Mouse (Mus musculus) heart, postnatal 0 days (tissue): ENCODE measurements at regions not wholly inside any gene's neighbourhood (a gene's known extent, or its start where the extent isn't known, plus 50 kb on each side); places are given as distances from the start of the nearest gene placed in this dataset.

Experiments
- ATAC-seq: fragments of 200-750 bp; cut with Nextera tagmentation; 2 replicates; pipeline ENCODE4 v1.8.0; 2017; ENCODE audit warnings: low read depth, moderate number of reproducible peaks, moderate library complexity; ENCODE audit not compliant: insufficient read depth
- DNase-seq: peaks from one replicate; pipeline ENCODE4 v3.0.0-alpha.2; 2016; ENCODE audit warnings: low spot score
- H3K27ac ChIP-seq: fragments of 300-500 bp; sonication (generic); 2 replicates; pipeline ENCODE4 v1.5.1; 2014; ENCODE audit warnings: low read depth, mild to moderate bottlenecking
- H3K27me3 ChIP-seq: fragments of 300-500 bp; sonication (generic); 2 replicates; pipeline ENCODE4 v1.6.1; 2014; ENCODE audit warnings: low read length, mixed read lengths; ENCODE audit not compliant: control insufficient read depth, insufficient read depth
- H3K36me3 ChIP-seq: fragments of 300-500 bp; sonication (generic); replicated peaks from 2 replicates; pipeline ENCODE4 v1.6.1; 2014; ENCODE audit warnings: low read length, mixed read lengths; ENCODE audit not compliant: control insufficient read depth, insufficient read depth
- H3K4me1 ChIP-seq: fragments of 300-500 bp; sonication (generic); 2 replicates; pipeline ENCODE4 v1.6.1; 2014; ENCODE audit warnings: antibody characterized with exemption; ENCODE audit not compliant: control insufficient read depth, insufficient read depth
- H3K4me2 ChIP-seq: fragments of 300-500 bp; sonication (generic); 2 replicates; pipeline ENCODE4 v1.6.1; 2014; ENCODE audit warnings: low read depth, mild to moderate bottlenecking, low read length, moderate library complexity
- H3K4me3 ChIP-seq: fragments of 300-500 bp; sonication (generic); 2 replicates; pipeline ENCODE4 v1.5.1; 2014; ENCODE audit warnings: low read depth, low read length
- H3K9ac ChIP-seq: fragments of 300-500 bp; sonication (generic); replicated peaks from 2 replicates; pipeline ENCODE4 v1.6.1; 2014; ENCODE audit warnings: low read depth, low read length, mixed read lengths
- H3K9me3 ChIP-seq: fragments of 300-500 bp; sonication (generic); replicated peaks from 2 replicates; pipeline ENCODE4 v1.6.1; 2016; ENCODE audit warnings: low read length; ENCODE audit not compliant: control insufficient read depth
- CTCF ChIP-seq: IDR thresholded peaks from 2 replicates; pipeline ENCODE4 v1.5.1; 2016; ENCODE audit warnings: antibody characterized with exemption, control low read depth, low read depth
- EP300 ChIP-seq: IDR thresholded peaks from 2 replicates; pipeline ENCODE4 v1.6.1; 2016; ENCODE audit warnings: antibody characterized with exemption, low read depth
- WGBS: fragments of 180-500 bp; shearing (Covaris S2); extraction: QIAGEN DNeasy Blood & Tissue Kit; methylation state at CpG from one replicate; pipeline ENCODE4 v1.1.7; 2014; 5-methylcytosine and 5-hydroxymethylcytosine counted together

GRCm38 (mm10) chr4:97360473-97360872 is 177.5 kb upstream of the Gm10192 start:
- no peaks in the 10 kb centered on the region for H3K9me3 ChIP-seq
- TF ChIP-seq CTCF = no peak
- TF ChIP-seq EP300 = no peak
- no peaks in the 10 kb centered on the region for H3K27me3 ChIP-seq
- no peak overlapping the region for H3K9ac ChIP-seq
- H3K4me2 ChIP-seq = no peak overlapping the region
- no peak overlapping the region for H3K4me3 ChIP-seq
- no peak for ATAC-seq
- no peak for DNase-seq
- WGBS = 85% methylated on average over 2 of the region's 2 CpGs
- peaks cover 4% of the 10 kb centered on the region; the same call in 1 of the 2 replicates for H3K4me1 ChIP-seq
- H3K36me3 ChIP-seq = no peaks in the 10 kb centered on the region
- no peak overlapping the region for H3K27ac ChIP-seq

- 40% methylated on average over 1 of the region's 1 CpGs for WGBS
- Histone ChIP-seq H3K4me3 (no peak overlapping the region), H3K4me2 (no peak overlapping the region), H3K27ac (no peak overlapping the region), H3K9ac (no peak overlapping the region), H3K9me3 (no peaks in the 10 kb centered on the region), H3K27me3 (no peaks in the 10 kb centered on the region), H3K36me3 (no peaks in the 10 kb centered on the region), H3K4me1 (peaks cover 4% of the 10 kb centered on the region; the same call in 1 of the 2 replicates)
- no peak for DNase-seq
- ATAC-seq = no peak
- TF ChIP-seq CTCF (no peak), EP300 (no peak)
Observed at GRCm38 (mm10) chr4:97357958-97358357, 175.0 kb upstream of the Gm10192 start.

- Histone ChIP-seq H3K27ac (no peak overlapping the region), H3K27me3 (no peaks in the 10 kb centered on the region), H3K4me3 (no peak overlapping the region), H3K4me2 (no peak overlapping the region), H3K9me3 (no peaks in the 10 kb centered on the region), H3K9ac (no peak overlapping the region), H3K4me1 (no peaks in the 10 kb centered on the region), H3K36me3 (no peaks in the 10 kb centered on the region)
- WGBS = 67% methylated on average over 3 of the region's 3 CpGs
- TF ChIP-seq CTCF (no peak), EP300 (no peak)
- ATAC-seq (no peak), DNase-seq (no peak)
Observed at GRCm38 (mm10) chr4:97346799-97347198, 163.8 kb upstream of the Gm10192 start.

- no peaks in the 10 kb centered on the region for H3K9me3 ChIP-seq
- no peaks in the 10 kb centered on the region for H3K27me3 ChIP-seq
- no peak for DNase-seq
- H3K36me3 ChIP-seq = no peaks in the 10 kb centered on the region
- no peak overlapping the region for H3K27ac ChIP-seq
- no peaks in the 10 kb centered on the region for H3K4me1 ChIP-seq
- no peak overlapping the region for H3K4me2 ChIP-seq
- H3K9ac ChIP-seq = no peak overlapping the region
- WGBS = 71% methylated on average over 2 of the region's 2 CpGs
- no peak overlapping the region for H3K4me3 ChIP-seq
- no peak for ATAC-seq
- TF ChIP-seq EP300 (no peak), CTCF (no peak)
Observed at GRCm38 (mm10) chr4:97344335-97344734, 161.4 kb upstream of the Gm10192 start.

- H3K4me2 ChIP-seq = no peak overlapping the region
- TF ChIP-seq CTCF (no peak), EP300 (no peak)
- no peak overlapping the region for H3K9ac ChIP-seq
- WGBS = 78% methylated on average over 1 of the region's 1 CpGs
- H3K27me3 ChIP-seq = no peaks in the 10 kb centered on the region
- no peak overlapping the region for H3K27ac ChIP-seq
- H3K4me1 ChIP-seq = no peaks in the 10 kb centered on the region
- no peaks in the 10 kb centered on the region for H3K9me3 ChIP-seq
- no peak overlapping the region for H3K4me3 ChIP-seq
- no peak for DNase-seq
- H3K36me3 ChIP-seq = no peaks in the 10 kb centered on the region
- ATAC-seq = no peak
Observed at GRCm38 (mm10) chr4:97343378-97343777, 160.4 kb upstream of the Gm10192 start.
